Mouse (Mus musculus) heart, adult 2 months (tissue): ENCODE measurements around the gene Vasn. TPM values are rescaled to one million over a fixed set of nuclear protein-coding genes. Genes with fewer than 3 reads are reported as not detected.

ENCODE experiments used
- DNase-seq, 2 experiments: peaks; one replicate each; pipeline ENCODE4 v3.0.0; 2021
- H3K27ac ChIP-seq: fragments of 200-600 bp; 2 replicates; pipeline ENCODE4 v1.8.1; 2022
- H3K27me3 ChIP-seq: fragments of 200-500 bp; 2 replicates; pipeline ENCODE4 v1.6.1; 2012; ENCODE audit warnings: mild to moderate bottlenecking, low read length, inconsistent platforms, mixed read lengths; ENCODE audit not compliant: control insufficient read depth, insufficient read depth
- H3K36me3 ChIP-seq: fragments of 200-500 bp; 2 replicates; pipeline ENCODE4 v1.6.1; 2012; ENCODE audit warnings: low read length, inconsistent platforms; ENCODE audit not compliant: control insufficient read depth, insufficient read depth
- H3K4me1 ChIP-seq: fragments of 200-500 bp; 2 replicates; pipeline ENCODE4 v1.6.1; 2011; ENCODE audit warnings: low read length; ENCODE audit not compliant: control insufficient read depth, insufficient read depth
- H3K4me3 ChIP-seq: fragments of 200-600 bp; 2 replicates; pipeline ENCODE4 v1.8.1; 2022
- H3K79me2 ChIP-seq: fragments of 200-500 bp; replicated peaks from 2 replicates; pipeline ENCODE4 v1.6.1; 2012; ENCODE audit warnings: mild to moderate bottlenecking, inconsistent platforms, low read length, moderate library complexity, mixed read lengths; ENCODE audit not compliant: control insufficient read depth, insufficient read depth
- H3K9ac ChIP-seq: fragments of 200-500 bp; 2 replicates; pipeline ENCODE4 v1.6.1; 2012; ENCODE audit warnings: low read depth, mild to moderate bottlenecking, control low read depth, inconsistent platforms, low read length, mixed read lengths
- CTCF ChIP-seq: fragments of 200-600 bp; IDR thresholded peaks from 2 replicates; pipeline ENCODE4 v1.8.1; 2022; ENCODE audit warnings: antibody characterized with exemption, mild to moderate bottlenecking, moderate library complexity
- EP300 ChIP-seq: fragments of 200-500 bp; IDR thresholded peaks from 2 replicates; pipeline ENCODE4 v1.6.1; 2011; ENCODE audit warnings: low read depth, low read length, control low read depth; ENCODE audit not compliant: insufficient read depth
- POLR2A ChIP-seq: fragments of 200-500 bp; IDR thresholded peaks from 2 replicates; pipeline ENCODE4 v1.6.1; 2011; ENCODE audit warnings: mild to moderate bottlenecking, low read depth, low read length, control low read depth; ENCODE audit not compliant: insufficient read depth
- WGBS: fragments of 180-500 bp; shearing (Covaris S2); methylation state at CpG from one replicate; pipeline ENCODE4 v1.1.7; 2018; 5-methylcytosine and 5-hydroxymethylcytosine counted together
- intact Hi-C: fragments of 180-260 bp; cut with DNase I; formaldehyde crosslinking; loops from one replicate; pipeline ENCODE4 v1.15.1; 2025
- polyA plus RNA-seq: library from polyadenylated mRNA; depleted of rRNA; stranded (reverse); fragments of >200 nt; gene quantifications from 2 replicates; pipeline ENCODE4 v1.2.3, GENCODE M21; 2012
- total RNA-seq, 2 experiments: library from RNA; stranded (reverse); gene quantifications; 2 replicates each; pipeline ENCODE4 v1.2.3; 2021

Gene Vasn
- total and polyA plus RNA-seq, 3 experiments: 9.2 to 23.9 (median 10.5) TPM

DNA sequence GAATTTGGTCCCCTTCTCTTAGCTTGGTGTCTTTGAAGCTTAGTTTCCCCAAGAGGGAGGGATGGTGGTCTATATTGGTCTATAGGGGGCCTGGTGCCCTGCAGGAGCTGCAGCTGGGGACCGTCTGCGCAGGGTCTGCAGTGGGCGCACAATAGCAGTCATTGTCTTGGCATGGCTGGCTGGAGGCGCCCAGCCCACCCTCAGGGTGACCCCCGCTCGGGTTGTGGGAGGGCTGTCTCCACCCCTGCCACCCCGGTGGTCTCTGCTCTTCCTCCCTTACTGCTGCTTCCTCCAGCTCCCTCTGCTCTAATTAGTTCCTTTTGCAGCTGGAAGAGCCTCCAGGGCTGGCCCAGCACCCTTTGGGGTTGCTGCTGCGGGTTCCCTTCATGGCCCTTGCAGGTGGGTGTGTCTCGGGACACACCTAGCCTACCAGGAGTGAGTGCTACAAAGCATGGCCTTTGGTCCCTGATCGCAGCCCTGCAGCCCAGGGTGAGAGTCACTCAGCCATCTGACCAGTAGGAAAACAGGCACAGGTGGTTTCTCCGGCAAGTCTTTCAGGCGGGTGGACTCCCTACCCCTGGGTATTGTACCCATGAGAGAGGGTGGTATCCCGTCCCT, 34.1 kb upstream of the Vasn start:
- no peaks in the 10 kb centered on the region for H3K27me3 ChIP-seq
- no peak overlapping the region for H3K9ac ChIP-seq
- H3K27ac ChIP-seq: peak overlapping the region; percentile 79; the same call in 1 of the 2 replicates
- H3K36me3 ChIP-seq: no peaks in the 10 kb centered on the region
- TF ChIP-seq CTCF: no peak
- TF ChIP-seq EP300: no peak
- no peak for TF ChIP-seq POLR2A
- WGBS: 80% methylated on average over 13 of the region's 13 CpGs
- no peak for DNase-seq
- H3K79me2 ChIP-seq: no peaks in the 10 kb centered on the region; the same call in 1 of the 2 replicates
- intact Hi-C loops: loop anchor here (2.0 kb wide), 1 partner anchor 117 kb away; no protein-coding TSS in a partner anchor
- H3K4me1 ChIP-seq: peaks cover 22% of the 10 kb centered on the region
- H3K4me3 ChIP-seq: no peak overlapping the region

GRCm38 (mm10) chr16:4606431-4607084, 33.2 kb upstream of the Vasn start:
- Histone ChIP-seq H3K4me1 (peaks cover 22% of the 10 kb centered on the region), H3K36me3 (no peaks in the 10 kb centered on the region), H3K4me3 (no peak overlapping the region), H3K9ac (no peak overlapping the region; the same call in 1 of the 2 replicates), H3K27me3 (no peaks in the 10 kb centered on the region), H3K27ac (peak overlapping the region; percentile 79), H3K79me2 (no peaks in the 10 kb centered on the region; the same call in 1 of the 2 replicates)
- WGBS: 10% methylated on average over 5 of the region's 5 CpGs
- intact Hi-C loops: loop anchor here (1.0 to 2.0 kb wide), 3 partner anchors 13 to 118 kb away; no protein-coding TSS in a partner anchor
- TF ChIP-seq POLR2A: no peak
- peak; percentile 81 for TF ChIP-seq CTCF
- 0 out of 2 replicates have a peak, but pooled peaks have one; percentile 9 for TF ChIP-seq EP300
- DNase-seq: peak; percentile 69 to 78

DNA sequence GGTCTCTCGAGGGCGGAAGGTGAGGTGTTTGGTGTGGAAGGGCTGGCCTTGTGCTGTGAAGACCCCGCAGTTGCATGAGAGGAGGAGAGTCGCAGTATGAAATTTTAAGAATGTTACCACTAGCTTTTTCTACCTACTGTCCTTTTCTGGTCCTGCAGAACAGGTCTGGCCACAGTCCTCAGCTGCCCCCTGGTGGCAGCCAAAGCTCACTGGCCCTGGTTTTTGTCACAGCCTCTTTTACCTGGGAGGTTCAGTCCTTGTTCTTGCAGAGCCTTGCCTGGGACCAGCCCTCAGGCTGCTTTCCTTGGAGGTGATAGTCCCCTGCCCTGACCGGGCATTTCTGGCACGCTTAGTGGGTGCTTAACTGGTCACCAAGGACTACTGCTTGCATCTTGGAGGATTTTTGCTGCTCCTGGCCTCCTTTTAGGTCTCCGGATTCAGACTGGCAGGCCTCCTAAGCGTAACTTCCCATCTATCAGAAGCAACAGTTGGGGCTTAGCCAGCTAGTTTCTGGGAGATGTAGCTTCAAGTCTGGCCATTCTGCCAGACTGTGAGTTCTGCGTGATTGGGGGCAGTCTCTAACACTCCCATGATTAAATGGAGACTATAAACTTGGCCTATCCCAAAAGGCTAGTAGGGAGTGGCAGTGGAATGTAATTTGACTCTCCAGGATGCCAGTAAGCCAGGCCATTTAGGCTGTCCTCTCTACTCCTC, 31.8 kb upstream of the Vasn start:
- no peak overlapping the region; the same call in 1 of the 2 replicates for H3K27ac ChIP-seq
- no peak overlapping the region for H3K9ac ChIP-seq
- H3K36me3 ChIP-seq: no peaks in the 10 kb centered on the region
- no peaks in the 10 kb centered on the region for H3K27me3 ChIP-seq
- H3K4me3 ChIP-seq: no peak overlapping the region
- peak; percentile 85 to 87 for DNase-seq
- WGBS: 43% methylated on average over 9 of the region's 9 CpGs
- no peaks in the 10 kb centered on the region; the same call in 1 of the 2 replicates for H3K79me2 ChIP-seq
- intact Hi-C loops: loop anchor here (1.0 to 2.0 kb wide), 4 partner anchors 15 to 119 kb away; no protein-coding TSS in a partner anchor
- H3K4me1 ChIP-seq: peaks cover 19% of the 10 kb centered on the region
- TF ChIP-seq POLR2A: 0 out of 2 replicates have a peak, but pooled peaks have one; percentile 19
- TF ChIP-seq EP300: peak; percentile 76; the same call in 1 of the 2 replicates
- TF ChIP-seq CTCF: no peak; the same call in 1 of the 2 replicates

DNA sequence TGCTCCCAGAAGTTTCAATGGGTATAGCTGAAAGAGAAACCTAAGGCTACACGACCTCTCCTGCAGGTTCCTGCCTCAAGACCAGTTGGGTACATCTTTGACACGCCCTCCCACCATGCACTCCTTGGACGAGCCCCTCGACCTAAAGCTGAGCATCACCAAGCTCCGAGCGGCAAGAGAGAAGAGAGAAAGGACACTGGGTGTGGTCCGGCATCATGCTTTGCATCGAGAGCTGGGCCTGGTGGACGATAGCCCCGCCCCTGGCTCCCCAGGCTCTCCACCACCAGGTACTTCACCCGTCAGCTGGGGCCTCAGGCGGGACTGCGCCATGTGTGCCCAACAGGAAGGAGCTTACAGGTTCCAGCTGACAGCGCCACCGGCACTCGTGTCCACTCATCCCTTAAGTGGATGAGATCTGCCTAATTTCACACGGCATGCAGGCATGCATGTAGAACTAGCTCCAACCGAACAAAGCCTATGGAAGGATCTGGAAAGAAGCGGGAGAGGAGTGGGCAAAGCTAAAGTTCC, 31.1 kb upstream of the Vasn start:
- peaks cover 19% of the 10 kb centered on the region for H3K4me1 ChIP-seq
- DNase-seq: no peak
- H3K27ac ChIP-seq: no peak overlapping the region
- no peaks in the 10 kb centered on the region for H3K27me3 ChIP-seq
- TF ChIP-seq CTCF: no peak
- TF ChIP-seq POLR2A: no peak
- TF ChIP-seq EP300: no peak
- H3K36me3 ChIP-seq: no peaks in the 10 kb centered on the region
- no peaks in the 10 kb centered on the region; the same call in 1 of the 2 replicates for H3K79me2 ChIP-seq
- intact Hi-C loops: loop anchor here (1.0 kb wide), 1 partner anchor 40 kb away; no protein-coding TSS in a partner anchor
- no peak overlapping the region for H3K4me3 ChIP-seq
- 82% methylated on average over 19 of the region's 19 CpGs for WGBS
- H3K9ac ChIP-seq: no peak overlapping the region

GRCm38 (mm10) chr16:4611193-4611592, 28.5 kb upstream of the Vasn start:
- peaks cover 13% of the 10 kb centered on the region for H3K4me1 ChIP-seq
- 89% methylated on average over 5 of the region's 5 CpGs for WGBS
- intact Hi-C loops: no loop called here
- no peak overlapping the region for H3K4me3 ChIP-seq
- H3K27ac ChIP-seq: no peak overlapping the region
- TF ChIP-seq POLR2A: no peak
- TF ChIP-seq CTCF: no peak
- TF ChIP-seq EP300: no peak
- no peaks in the 10 kb centered on the region for H3K36me3 ChIP-seq
- H3K27me3 ChIP-seq: no peaks in the 10 kb centered on the region
- no peaks in the 10 kb centered on the region for H3K79me2 ChIP-seq
- no peak overlapping the region for H3K9ac ChIP-seq
- DNase-seq: no peak
